Mouse (Mus musculus) neural tube, embryonic 15.5 days (tissue): ENCODE data around the gene Itgae. TPM values are rescaled to one million over a fixed set of nuclear protein-coding genes. Genes with fewer than 3 reads are reported as not detected.
A peak's percentile ranks its signal among the peaks of the same experiment; 100 is the strongest.

Experiments used
- ATAC-seq: fragments of 200-750 bp; cut with Nextera tagmentation; 2 replicates; pipeline ENCODE4 v1.8.0; 2017; ENCODE audit warnings: mild to moderate bottlenecking, moderate TSS enrichment, moderate library complexity; ENCODE audit not compliant: low FRiP score
- H3K27ac ChIP-seq: fragments of 300-500 bp; sonication (generic); replicated peaks from 2 replicates; pipeline ENCODE4 v1.5.1; 2015; ENCODE audit warnings: mild to moderate bottlenecking, inconsistent platforms
- H3K27me3 ChIP-seq: fragments of 300-500 bp; sonication (generic); replicated peaks from 2 replicates; pipeline ENCODE4 v1.6.1; 2015; ENCODE audit warnings: inconsistent platforms
- H3K36me3 ChIP-seq: fragments of 300-500 bp; sonication (generic); 2 replicates; pipeline ENCODE4 v1.6.1; 2015; ENCODE audit warnings: inconsistent platforms
- H3K4me1 ChIP-seq: fragments of 300-500 bp; sonication (generic); 2 replicates; pipeline ENCODE4 v1.6.1; 2015; ENCODE audit warnings: inconsistent platforms
- H3K4me2 ChIP-seq: fragments of 300-500 bp; sonication (generic); 2 replicates; pipeline ENCODE4 v1.6.1; 2015; ENCODE audit warnings: inconsistent platforms, mild to moderate bottlenecking, moderate library complexity
- H3K4me3 ChIP-seq: fragments of 300-500 bp; sonication (generic); replicated peaks from 2 replicates; pipeline ENCODE4 v1.5.1; 2015; ENCODE audit warnings: mild to moderate bottlenecking, inconsistent platforms
- H3K9ac ChIP-seq: fragments of 300-500 bp; sonication (generic); replicated peaks from 2 replicates; pipeline ENCODE4 v1.6.1; 2015; ENCODE audit warnings: mild to moderate bottlenecking, inconsistent platforms
- H3K9me3 ChIP-seq: fragments of 300-500 bp; sonication (generic); replicated peaks from 2 replicates; pipeline ENCODE4 v1.6.1; 2016; ENCODE audit warnings: inconsistent platforms
- WGBS: fragments of 180-500 bp; shearing (Covaris S2); methylation state at CpG from one replicate; pipeline ENCODE4 v1.1.7; 2015; ENCODE audit warnings: mixed read lengths; 5-methylcytosine and 5-hydroxymethylcytosine counted together
- polyA plus RNA-seq: library from polyadenylated mRNA; unstranded; fragments of >200 nt; fragmentation: Nextera tagmentation; extraction: Ambion mirVana; gene quantifications from 2 replicates; pipeline ENCODE4 v1.2.1, GENCODE M21; 2015

The Itgae gene
- polyA plus RNA-seq, 1 experiment from 2014 or later = 0.19 TPM

DNA sequence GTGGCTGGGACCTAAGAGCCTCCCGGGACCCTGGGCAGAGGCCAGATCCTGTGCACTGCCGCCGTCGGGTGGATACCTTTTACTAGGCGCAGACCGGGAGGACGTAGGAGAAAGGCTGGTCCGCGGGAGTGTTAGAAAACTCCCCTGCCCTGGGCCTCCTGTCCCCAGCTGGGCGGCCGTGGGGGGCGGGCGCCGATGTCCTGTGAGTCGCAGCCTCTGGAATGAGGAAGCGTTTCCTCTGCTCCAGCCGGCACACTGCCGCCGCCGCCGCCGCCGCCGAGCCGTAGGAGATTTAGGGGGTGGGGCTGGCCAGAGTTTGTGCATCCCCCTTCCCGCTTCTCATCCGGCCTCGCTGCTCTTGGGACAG is 87.1 kb downstream of the Itgae start:
- Histone ChIP-seq H3K4me2 (peak overlapping the region; percentile 67), H3K4me1 (peaks cover 43% of the 10 kb centered on the region), H3K9me3 (no peaks in the 10 kb centered on the region), H3K9ac (peak overlapping the region; percentile 66), H3K36me3 (peaks cover 22% of the 10 kb centered on the region), H3K27me3 (no peaks in the 10 kb centered on the region), H3K4me3 (peak overlapping the region; percentile 90), H3K27ac (peak overlapping the region; percentile 90)
- WGBS = under 1% methylated on average over 28 of the region's 28 CpGs
- ATAC-seq = peak; percentile 52

- Histone ChIP-seq H3K9me3 (no peaks in the 10 kb centered on the region), H3K27me3 (no peaks in the 10 kb centered on the region), H3K4me1 (peaks cover 43% of the 10 kb centered on the region), H3K27ac (peak overlapping the region; percentile 90), H3K4me2 (peak overlapping the region; percentile 67), H3K4me3 (peak overlapping the region; percentile 90), H3K36me3 (peaks cover 24% of the 10 kb centered on the region), H3K9ac (peak overlapping the region; percentile 66)
- no peak for ATAC-seq
- 5% methylated on average over 2 of the region's 2 CpGs for WGBS
These were observed 87.5 kb downstream of the Itgae start for GRCm38 (mm10) chr11:73177895-73178294.

GRCm38 (mm10) chr11:73185872-73186615 is 95.7 kb downstream of the Itgae start:
- Histone ChIP-seq H3K27me3 (no peaks in the 10 kb centered on the region), H3K9ac (no peak overlapping the region), H3K9me3 (no peaks in the 10 kb centered on the region), H3K27ac (no peak overlapping the region), H3K4me3 (no peak overlapping the region), H3K36me3 (peaks cover 82% of the 10 kb centered on the region), H3K4me2 (no peak overlapping the region), H3K4me1 (no peaks in the 10 kb centered on the region)
- ATAC-seq = no peak
- 90% methylated on average over 10 of the region's 10 CpGs for WGBS

- H3K27ac ChIP-seq = no peak overlapping the region
- no peak overlapping the region for H3K9ac ChIP-seq
- peaks cover 90% of the 10 kb centered on the region for H3K36me3 ChIP-seq
- no peaks in the 10 kb centered on the region for H3K9me3 ChIP-seq
- no peak overlapping the region for H3K4me2 ChIP-seq
- ATAC-seq = no peak
- H3K4me1 ChIP-seq = no peaks in the 10 kb centered on the region
- no peaks in the 10 kb centered on the region for H3K27me3 ChIP-seq
- H3K4me3 ChIP-seq = no peak overlapping the region
- 91% methylated on average over 6 of the region's 6 CpGs for WGBS
These were observed 96.8 kb downstream of the Itgae start for GRCm38 (mm10) chr11:73187231-73187630.

DNA sequence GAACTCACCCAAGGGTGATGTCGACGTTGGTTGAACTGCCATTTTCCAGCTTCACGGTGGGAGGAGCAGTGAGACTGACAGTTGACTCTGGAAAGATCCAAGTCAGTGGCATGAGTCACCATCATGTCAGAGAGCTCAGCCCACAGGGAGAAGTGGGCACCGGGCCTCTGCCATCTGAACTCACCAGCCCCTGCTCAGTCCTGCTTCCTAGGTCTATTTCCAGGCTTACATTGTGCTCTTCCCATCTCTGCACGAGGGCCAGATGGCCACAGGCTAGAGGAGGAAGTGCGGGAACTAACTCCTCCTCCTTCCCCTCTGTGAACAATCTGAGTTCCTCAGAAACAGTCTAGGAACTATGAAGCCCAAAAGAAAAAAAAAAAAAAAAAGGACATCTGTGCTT is 102.7 kb downstream of the Itgae start:
- H3K4me2 ChIP-seq = no peak overlapping the region
- no peak overlapping the region for H3K4me3 ChIP-seq
- no peaks in the 10 kb centered on the region for H3K27me3 ChIP-seq
- ATAC-seq = no peak
- H3K4me1 ChIP-seq = peaks cover 15% of the 10 kb centered on the region
- H3K9me3 ChIP-seq = no peaks in the 10 kb centered on the region
- H3K9ac ChIP-seq = no peak overlapping the region
- H3K27ac ChIP-seq = no peak overlapping the region
- H3K36me3 ChIP-seq = peaks cover 48% of the 10 kb centered on the region
- 79% methylated on average over 6 of the region's 6 CpGs for WGBS

GRCm38 (mm10) chr11:73194444-73194843 is 104.1 kb downstream of the Itgae start:
- Histone ChIP-seq H3K27ac (no peak overlapping the region), H3K9me3 (no peaks in the 10 kb centered on the region), H3K36me3 (peaks cover 34% of the 10 kb centered on the region), H3K4me3 (no peak overlapping the region), H3K4me1 (peaks cover 21% of the 10 kb centered on the region), H3K9ac (no peak overlapping the region), H3K4me2 (no peak overlapping the region), H3K27me3 (no peaks in the 10 kb centered on the region)
- no peak for ATAC-seq
- 78% methylated on average over 2 of the region's 2 CpGs for WGBS

Other genes starting within 250 kb of the Itgae start
- 0.75 and 12.6 TPM in 2 replicates for gene Atp2a3, start 129.4 kb upstream of the Itgae start, polyA plus RNA-seq
- 0.47 and 3.3 TPM in 2 replicates for gene P2rx1, start 91.5 kb upstream of the Itgae start, polyA plus RNA-seq
- 30.9 and 34.7 TPM in 2 replicates for gene Camkk1, start 71.6 kb upstream of the Itgae start, polyA plus RNA-seq
- 9.1 and 10.1 TPM in 2 replicates for gene Ncbp3, start 42.8 kb upstream of the Itgae start, polyA plus RNA-seq
- 2.4 and 5.7 TPM in 2 replicates for gene Haspin, start 47.7 kb downstream of the Itgae start, polyA plus RNA-seq
- gene P2rx5, start 69.8 kb downstream of the Itgae start, polyA plus RNA-seq = 0.72 and 0.84 TPM in 2 replicates
- gene Emc6, start 86.5 kb downstream of the Itgae start, polyA plus RNA-seq = 136 and 148 TPM in 2 replicates
- 118 and 133 TPM in 2 replicates for gene Tax1bp3, start 86.5 kb downstream of the Itgae start, polyA plus RNA-seq
- gene Ctns, start 108.5 kb downstream of the Itgae start, polyA plus RNA-seq = 17.0 and 17.7 TPM in 2 replicates
- gene Shpk, start 108.9 kb downstream of the Itgae start, polyA plus RNA-seq = 3.0 and 3.4 TPM in 2 replicates
- 2.0 and 2.4 TPM in 2 replicates for gene Trpv1, start 143.7 kb downstream of the Itgae start, polyA plus RNA-seq
- 0.20 and 0.29 TPM in 2 replicates for gene Trpv3, start 176.8 kb downstream of the Itgae start, polyA plus RNA-seq
- 3.4 and 4.0 TPM in 2 replicates for gene Aspa, start 239.0 kb downstream of the Itgae start, polyA plus RNA-seq
- gene Gm49340, start 239.2 kb downstream of the Itgae start, polyA plus RNA-seq = not detected in 2 replicates
- gene Spata22, start 239.2 kb downstream of the Itgae start, polyA plus RNA-seq = 0.12 and 0.19 TPM in 2 replicates